Mouse (Mus musculus) olfactory bulb, adult 2 months (tissue): ENCODE measurements around the gene Ctdsp2.

ENCODE experiments used
- CTCF ChIP-seq: fragments of 200-500 bp; IDR thresholded peaks from 2 replicates; pipeline ENCODE4 v1.5.1; 2012; ENCODE audit warnings: low read depth, mild to moderate bottlenecking, low read length, moderate library complexity; ENCODE audit not compliant: insufficient read depth
- POLR2A ChIP-seq: fragments of 200-500 bp; IDR thresholded peaks from 2 replicates; pipeline ENCODE4 v1.6.1; 2012; ENCODE audit warnings: mild to moderate bottlenecking, low read depth, low read length, moderate library complexity; ENCODE audit not compliant: insufficient read depth

DNA sequence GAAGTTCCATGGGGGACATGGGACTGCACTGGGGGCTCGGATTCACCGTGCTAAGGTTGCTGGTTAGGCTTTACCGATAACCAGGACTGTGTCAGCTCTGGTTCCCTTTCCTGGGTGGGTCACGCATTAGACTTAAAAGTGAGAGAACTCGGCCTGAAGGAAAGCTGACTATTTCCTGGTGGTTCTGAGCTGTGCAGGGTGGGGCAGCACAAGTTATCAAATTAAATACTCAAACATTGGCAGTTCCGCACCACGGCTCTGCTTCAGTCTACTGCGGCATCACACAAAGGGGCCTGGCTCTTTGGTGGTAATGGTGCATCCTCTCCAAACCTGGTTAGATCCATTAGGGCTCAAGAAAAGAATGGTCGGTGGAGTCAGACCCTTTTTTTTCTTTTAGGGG is 22.8 kb downstream of the Ctdsp2 start:
- no peak for TF ChIP-seq POLR2A
- no peak for TF ChIP-seq CTCF
